Mouse (Mus musculus) testis, postnatal 10 days (tissue): ENCODE measurements at regions not wholly inside any gene's neighbourhood (a gene's known extent, or its start where the extent isn't known, plus 50 kb on each side); places are given as distances from the start of the nearest gene placed in this dataset.
A peak's percentile ranks its signal among the peaks of the same experiment; 100 is the strongest.

ENCODE experiments used
- DNase-seq: peaks from one replicate; pipeline ENCODE4 v3.0.0; 2021; ENCODE audit warnings: low spot score

- no peak for DNase-seq
Measured at GRCm38 (mm10) chr3:21512081-21512480, 564.4 kb upstream of the Tbl1xr1 start.

GRCm38 (mm10) chr3:21524426-21524937 is 552.0 kb upstream of the Tbl1xr1 start:
- no peak for DNase-seq

- no peak for DNase-seq
Measured at GRCm38 (mm10) chr3:21530862-21531261, 545.6 kb upstream of the Tbl1xr1 start.

GRCm38 (mm10) chr3:21539138-21539537 is 537.3 kb upstream of the Tbl1xr1 start:
- DNase-seq = no peak

- no peak for DNase-seq
Measured at GRCm38 (mm10) chr3:21544456-21544855, 532.0 kb upstream of the Tbl1xr1 start.

GRCm38 (mm10) chr3:21545156-21545893 is 531.1 kb upstream of the Tbl1xr1 start:
- DNase-seq = no peak

- no peak for DNase-seq
Measured at GRCm38 (mm10) chr3:21546411-21546810, 530.0 kb upstream of the Tbl1xr1 start.

- no peak for DNase-seq
Measured at GRCm38 (mm10) chr3:21549671-21550070, 526.8 kb upstream of the Tbl1xr1 start.

GRCm38 (mm10) chr3:21553159-21553758 is 523.2 kb upstream of the Tbl1xr1 start:
- no peak for DNase-seq

- DNase-seq = no peak
Measured at GRCm38 (mm10) chr3:21553859-21554258, 522.6 kb upstream of the Tbl1xr1 start.

- DNase-seq = no peak
Measured at GRCm38 (mm10) chr3:21557963-21558441, 518.5 kb upstream of the Tbl1xr1 start.

GRCm38 (mm10) chr3:21562771-21563312 is 513.6 kb upstream of the Tbl1xr1 start:
- no peak for DNase-seq

GRCm38 (mm10) chr3:21563454-21563853 is 513.0 kb upstream of the Tbl1xr1 start:
- no peak for DNase-seq

GRCm38 (mm10) chr3:21564211-21564781 is 512.2 kb upstream of the Tbl1xr1 start:
- peak; percentile 52 for DNase-seq

GRCm38 (mm10) chr3:21564847-21565485 is 511.5 kb upstream of the Tbl1xr1 start:
- no peak for DNase-seq

- DNase-seq = no peak
Measured at GRCm38 (mm10) chr3:21569721-21570120, 506.7 kb upstream of the Tbl1xr1 start.

- no peak for DNase-seq
Measured at GRCm38 (mm10) chr3:21578635-21579034, 497.8 kb upstream of the Tbl1xr1 start.

GRCm38 (mm10) chr3:21582122-21582521 is 494.3 kb upstream of the Tbl1xr1 start:
- DNase-seq = no peak

GRCm38 (mm10) chr3:21585767-21586166 is 490.7 kb upstream of the Tbl1xr1 start:
- no peak for DNase-seq

GRCm38 (mm10) chr3:21606846-21607245 is 469.6 kb upstream of the Tbl1xr1 start:
- no peak for DNase-seq

GRCm38 (mm10) chr3:21610231-21610630 is 466.2 kb upstream of the Tbl1xr1 start:
- DNase-seq = no peak

GRCm38 (mm10) chr3:21621745-21622144 is 454.7 kb upstream of the Tbl1xr1 start:
- no peak for DNase-seq
